Mouse (Mus musculus): ENCODE measurements at regions not wholly inside any gene's neighbourhood (a gene's known extent, or its start where the extent isn't known, plus 50 kb on each side); places are given as distances from the start of the nearest gene placed in this dataset.

GRCm38 (mm10) chr3:66589483-66589882, 292.8 kb upstream of the Veph1 start:
- no peak for TF ChIP-seq CTCF (conservative IDR thresholded peaks at IDR 0.05; ENCODE audit: low read length)
- TF ChIP-seq NANOG (IDR thresholded peaks at IDR 0.05; ENCODE audit: borderline replicate concordance, low read length) = no peak
- TF ChIP-seq POU5F1 (IDR thresholded peaks at IDR 0.05; ENCODE audit: borderline replicate concordance, low read length) = no peak

All from E14TG2a.4 (cell line).